Mouse (Mus musculus) common myeloid progenitor, adult 5-6 weeks (primary cell): Measurements from ENCODE around the gene Hoxd12. TPM values are rescaled to one million over a fixed set of nuclear protein-coding genes. Genes with fewer than 3 reads are reported as not detected.
A peak's percentile ranks its signal among the peaks of the same experiment; 100 is the strongest.

Source experiments
- ATAC-seq: replicated peaks from 2 replicates; pipeline ENCODE4 v1.8.0; 2016; ENCODE audit warnings: low read depth, mild to moderate bottlenecking, moderate TSS enrichment, inconsistent platforms; ENCODE audit not compliant: poor library complexity, severe bottlenecking
- total RNA-seq: library from RNA; stranded (forward); fragments of 200-1000, 187-1606 nt; gene quantifications from 2 replicates; pipeline ENCODE4 v1.2.3, GENCODE M21; 2017

Gene Hoxd12
- total RNA-seq, 1 experiment from 2014 or later: not detected

DNA sequence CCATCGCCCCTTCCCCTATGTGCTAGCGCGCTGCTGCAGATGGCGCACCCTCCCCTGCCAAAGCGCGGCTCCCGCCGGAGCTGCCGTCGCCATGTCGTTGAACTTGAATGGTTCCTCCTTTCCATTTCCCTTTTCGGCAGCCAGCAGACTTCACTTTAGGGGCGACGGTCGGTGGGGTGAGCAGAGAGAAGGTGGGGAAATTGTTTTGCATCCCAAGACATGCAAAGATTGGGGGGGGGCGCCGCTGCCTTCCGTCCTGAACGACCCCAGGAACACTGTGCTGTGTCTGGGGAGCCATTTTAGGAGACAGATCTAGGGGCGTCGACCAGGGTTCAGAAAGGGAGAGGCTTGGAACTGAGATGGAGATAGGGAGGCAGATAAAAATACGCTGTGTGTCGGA, 5.2 kb downstream of the Hoxd12 start:
- peak; percentile 52; the same call in 1 of the 2 replicates for ATAC-seq

DNA sequence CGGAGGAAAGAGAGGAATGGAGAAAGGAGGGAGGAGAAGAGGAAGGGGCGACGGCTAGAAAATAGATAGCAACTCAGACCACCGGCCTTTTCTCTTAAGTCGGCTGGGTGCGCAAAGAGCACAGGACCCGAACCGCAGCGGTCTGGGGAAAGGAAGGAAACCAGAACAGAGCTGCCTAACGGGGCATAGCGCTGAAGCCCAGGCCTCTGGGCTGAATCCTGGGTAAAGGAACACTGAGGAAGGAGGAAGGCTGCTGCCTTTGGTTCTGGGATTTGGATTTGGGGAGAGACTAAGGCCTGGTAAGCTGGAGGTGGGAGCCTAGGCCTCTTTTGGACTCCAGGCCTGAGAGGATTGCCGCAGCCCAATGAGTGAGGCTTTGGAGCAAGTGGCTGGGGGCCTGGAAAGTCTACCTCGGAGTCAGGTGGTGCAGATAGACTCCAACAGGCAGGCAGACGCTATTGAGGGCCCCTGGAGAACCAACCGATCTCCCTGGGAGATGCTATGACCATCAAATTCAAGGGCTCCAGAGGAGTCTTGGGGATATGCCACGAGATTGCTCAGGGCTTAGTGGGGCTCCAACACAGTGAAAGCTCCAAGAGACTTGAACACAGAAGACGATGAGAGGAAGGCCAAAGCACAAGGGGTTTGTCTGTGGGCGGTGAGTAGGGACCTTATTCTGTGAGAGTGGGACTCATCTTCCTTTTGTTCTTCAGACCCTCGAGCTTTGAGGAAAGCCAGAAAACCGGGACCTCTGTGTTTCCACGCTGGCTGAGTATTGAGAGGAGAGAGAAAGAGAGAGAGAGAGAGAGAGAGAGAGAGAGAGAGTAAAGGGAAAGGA, 6.0 kb downstream of the Hoxd12 start:
- ATAC-seq: no peak

GRCm38 (mm10) chr2:74681594-74682531, 7.0 kb downstream of the Hoxd12 start:
- no peak for ATAC-seq

DNA sequence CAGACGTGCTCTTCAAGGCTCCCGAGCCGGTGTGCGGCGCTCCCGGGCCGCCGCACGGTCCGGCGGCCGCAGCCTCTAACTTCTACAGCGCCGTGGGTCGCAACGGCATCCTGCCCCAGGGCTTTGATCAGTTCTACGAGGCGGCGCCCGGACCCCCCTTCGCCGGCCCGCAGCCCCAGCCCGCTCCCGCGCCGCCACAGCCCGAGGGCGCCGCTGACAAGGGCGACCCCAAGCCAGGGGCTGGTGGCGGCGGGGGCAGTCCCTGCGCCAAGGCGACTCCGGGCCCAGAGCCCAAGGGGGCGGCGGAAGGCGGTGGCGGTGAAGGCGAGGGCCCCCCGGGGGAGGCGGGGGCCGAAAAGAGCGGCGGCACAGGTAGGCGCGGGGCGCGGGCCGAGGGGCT, 8.0 kb downstream of the Hoxd12 start:
- ATAC-seq: no peak

DNA sequence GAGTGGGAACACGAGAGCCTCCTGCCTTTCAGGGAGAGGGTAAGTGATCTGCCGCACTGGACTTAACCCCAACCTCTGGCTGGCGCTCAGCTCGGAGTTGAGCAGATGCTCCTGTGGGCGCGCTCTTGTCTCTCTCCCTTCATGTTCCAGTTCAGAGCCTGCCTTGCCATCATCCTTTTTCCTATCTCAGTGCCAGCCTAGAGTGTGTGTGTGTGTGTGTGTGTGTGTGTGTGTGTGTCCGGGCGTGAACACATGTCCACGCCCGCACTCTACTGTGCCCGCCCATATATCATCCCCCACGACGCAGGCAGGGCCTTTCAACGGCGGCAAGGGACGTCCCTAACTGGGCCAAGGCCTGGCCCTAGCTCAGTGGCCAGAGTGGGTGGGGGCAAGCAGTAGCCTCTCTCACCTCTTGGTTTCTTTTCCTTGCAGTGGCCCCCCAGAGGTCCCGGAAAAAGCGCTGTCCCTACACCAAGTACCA, 8.7 kb downstream of the Hoxd12 start:
- ATAC-seq: no peak

DNA sequence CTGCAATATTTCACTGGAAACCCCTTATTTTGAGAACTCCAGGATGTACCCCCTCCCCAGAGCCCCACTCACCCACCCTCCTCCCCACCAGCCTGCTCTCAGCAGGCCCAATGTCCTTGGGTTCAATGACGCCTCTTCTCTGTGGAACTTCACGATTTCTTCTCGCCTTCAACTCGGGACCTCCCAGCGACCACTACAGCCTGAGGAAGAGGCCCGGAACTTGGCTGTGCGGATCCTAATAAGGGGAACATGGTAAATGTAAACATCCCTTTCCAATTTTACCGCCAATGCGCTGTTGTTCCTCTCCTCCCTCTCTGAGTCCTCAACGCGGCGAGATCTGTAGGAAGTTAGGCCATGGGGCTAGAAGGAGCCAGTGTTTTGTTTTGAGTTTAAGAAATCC, 9.3 kb downstream of the Hoxd12 start:
- no peak for ATAC-seq

GRCm38 (mm10) chr2:74685059-74685603, 10.3 kb downstream of the Hoxd12 start:
- no peak for ATAC-seq

DNA sequence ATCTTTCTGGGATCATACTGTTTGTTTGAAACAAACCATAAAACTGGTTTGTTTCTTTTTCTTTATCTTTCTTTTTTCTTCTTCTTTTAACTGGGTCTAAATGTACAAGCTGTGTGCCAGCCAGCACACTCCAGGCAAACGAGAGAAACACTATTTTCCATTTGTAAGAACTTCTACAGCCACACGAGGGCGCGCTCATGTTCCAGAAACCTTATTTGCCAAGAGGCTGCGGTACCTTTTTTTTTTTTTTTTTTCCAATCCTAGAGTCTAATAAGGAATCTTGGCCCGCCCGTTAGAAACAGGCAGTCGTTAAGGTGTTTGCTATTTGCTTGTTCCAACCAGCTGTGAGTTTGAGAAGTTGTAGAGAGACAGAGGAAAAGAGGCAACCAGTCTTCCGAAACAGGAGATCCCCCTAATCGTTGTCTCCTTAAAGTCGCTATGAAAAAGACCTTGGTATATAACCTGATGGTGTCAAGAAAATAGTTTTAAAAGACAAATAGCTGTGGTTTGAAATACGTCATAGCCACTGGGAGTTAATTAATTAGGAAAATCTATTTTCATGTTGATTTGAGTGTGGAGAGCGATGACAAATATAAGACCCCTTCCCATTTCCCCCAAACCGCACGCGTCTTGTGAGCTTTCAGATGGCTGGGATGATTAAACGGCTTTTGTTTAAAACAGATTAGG, 11.6 kb downstream of the Hoxd12 start:
- ATAC-seq: 0 out of 2 replicates have a peak, but pooled peaks have one; percentile 51

GRCm38 (mm10) chr2:74686988-74687697, 12.3 kb downstream of the Hoxd12 start:
- ATAC-seq: no peak

DNA sequence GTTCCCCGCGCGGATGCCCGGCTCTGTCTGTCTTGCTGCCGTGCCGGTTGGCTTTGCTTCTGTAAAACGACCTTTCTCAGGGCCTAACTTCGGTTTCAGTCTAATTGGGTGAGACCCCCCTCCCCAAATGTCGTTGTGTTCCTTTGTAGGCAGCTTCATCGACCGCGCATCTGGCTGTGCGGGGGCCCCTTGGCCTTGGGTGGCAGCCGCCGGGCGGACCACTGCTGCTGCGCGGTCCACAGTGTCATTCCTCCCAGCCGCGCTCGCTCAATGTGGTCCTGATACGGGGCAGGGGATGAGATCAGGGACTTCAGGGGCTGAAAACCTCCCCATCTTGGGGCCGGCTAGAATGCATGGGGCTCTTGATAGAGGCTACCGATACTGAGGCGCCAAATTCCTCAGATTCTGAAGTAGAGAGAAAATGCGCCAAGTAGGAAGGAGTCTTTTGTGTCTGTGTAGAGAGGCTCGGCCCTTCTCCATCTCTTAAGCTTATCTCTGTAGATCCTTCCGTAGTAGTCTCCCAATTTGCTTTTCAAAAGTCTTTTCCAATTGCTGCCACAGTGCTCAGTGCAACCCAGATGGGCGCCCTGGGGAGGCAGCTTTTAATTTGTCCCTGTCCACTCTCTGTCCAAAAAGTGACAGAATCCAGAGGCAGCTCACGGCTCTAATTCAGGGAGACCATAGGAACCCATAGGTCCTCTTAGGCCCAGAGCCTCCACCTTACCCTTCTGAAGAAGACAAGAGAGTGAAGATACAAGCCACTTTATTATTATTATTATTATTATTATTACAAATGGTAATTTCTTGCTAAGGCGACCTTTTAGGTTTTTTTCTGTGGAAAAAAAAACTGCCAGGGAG, 13.1 kb downstream of the Hoxd12 start:
- ATAC-seq: no peak

- no peak for ATAC-seq
These were observed 14.2 kb downstream of the Hoxd12 start for GRCm38 (mm10) chr2:74688795-74689573.

- peak; percentile 48 for ATAC-seq
These were observed 14.9 kb downstream of the Hoxd12 start for GRCm38 (mm10) chr2:74689574-74690337.

DNA sequence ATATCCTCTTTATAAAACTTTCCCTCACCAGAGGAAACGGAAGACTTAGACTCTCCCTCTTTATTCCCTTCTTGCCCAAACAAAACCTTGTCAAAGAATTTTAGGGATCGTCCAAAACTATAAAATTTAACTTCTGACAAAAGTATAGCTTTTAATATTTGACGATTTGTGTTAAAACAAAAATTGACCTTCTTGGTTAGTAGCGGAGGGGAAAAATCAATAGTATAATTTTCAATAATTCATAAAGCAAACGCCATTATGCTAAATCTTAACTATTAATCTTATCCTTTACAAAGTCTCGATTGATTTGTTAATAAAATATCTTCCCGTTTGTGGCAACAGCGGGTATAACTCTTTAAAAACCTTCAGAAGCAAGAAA, 15.5 kb downstream of the Hoxd12 start:
- ATAC-seq: no peak

DNA sequence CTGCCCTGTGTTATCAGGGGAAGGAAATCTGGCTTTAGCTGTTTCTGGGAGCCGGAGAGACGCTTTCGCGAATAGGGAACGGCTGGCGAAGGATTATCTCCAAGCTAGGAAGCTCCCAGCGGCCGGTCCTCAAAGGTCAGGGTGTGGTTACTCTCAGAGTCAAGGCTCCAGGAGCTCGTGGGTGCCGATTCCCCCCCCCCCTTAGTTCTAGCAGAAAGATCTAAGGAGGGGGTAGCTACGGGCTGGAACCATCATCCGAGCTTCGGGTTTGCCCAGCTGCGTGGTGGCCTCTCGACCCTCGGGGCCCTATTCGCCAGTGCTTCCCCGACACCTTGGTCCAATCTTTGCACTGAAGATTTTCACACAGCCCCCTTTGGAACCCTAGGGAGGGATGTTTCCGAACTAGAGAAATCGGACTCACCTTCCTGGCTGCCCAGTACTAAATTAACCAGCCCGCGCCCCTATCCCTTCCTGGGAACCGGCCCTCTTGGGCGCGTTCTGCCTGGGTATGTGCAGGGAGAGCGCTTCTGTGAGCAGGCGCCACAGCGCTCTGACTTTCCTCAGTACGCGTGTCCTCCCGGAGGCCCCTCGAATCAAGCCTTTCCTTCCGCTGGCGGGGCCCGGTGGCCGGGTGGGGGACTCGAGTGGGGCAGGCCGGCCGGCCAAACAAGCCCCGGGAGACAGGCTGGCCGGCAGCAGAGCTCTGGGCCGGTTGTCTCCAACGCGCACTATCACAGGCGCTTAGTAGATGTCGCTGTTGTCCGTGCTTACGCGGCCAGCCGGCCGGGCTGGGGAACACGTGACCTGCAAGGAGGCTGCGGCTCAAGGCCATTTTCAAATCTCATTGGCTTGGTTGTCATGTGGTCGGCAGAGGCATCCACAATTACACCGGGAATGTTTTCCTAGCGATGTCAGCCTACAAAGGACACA, 16.5 kb downstream of the Hoxd12 start, which contains the start of gene Hoxd10:
Gene Hoxd10 (plus strand): TSS at position 903 of the 930 bp plus-strand sequence.
- ATAC-seq: no peak

DNA sequence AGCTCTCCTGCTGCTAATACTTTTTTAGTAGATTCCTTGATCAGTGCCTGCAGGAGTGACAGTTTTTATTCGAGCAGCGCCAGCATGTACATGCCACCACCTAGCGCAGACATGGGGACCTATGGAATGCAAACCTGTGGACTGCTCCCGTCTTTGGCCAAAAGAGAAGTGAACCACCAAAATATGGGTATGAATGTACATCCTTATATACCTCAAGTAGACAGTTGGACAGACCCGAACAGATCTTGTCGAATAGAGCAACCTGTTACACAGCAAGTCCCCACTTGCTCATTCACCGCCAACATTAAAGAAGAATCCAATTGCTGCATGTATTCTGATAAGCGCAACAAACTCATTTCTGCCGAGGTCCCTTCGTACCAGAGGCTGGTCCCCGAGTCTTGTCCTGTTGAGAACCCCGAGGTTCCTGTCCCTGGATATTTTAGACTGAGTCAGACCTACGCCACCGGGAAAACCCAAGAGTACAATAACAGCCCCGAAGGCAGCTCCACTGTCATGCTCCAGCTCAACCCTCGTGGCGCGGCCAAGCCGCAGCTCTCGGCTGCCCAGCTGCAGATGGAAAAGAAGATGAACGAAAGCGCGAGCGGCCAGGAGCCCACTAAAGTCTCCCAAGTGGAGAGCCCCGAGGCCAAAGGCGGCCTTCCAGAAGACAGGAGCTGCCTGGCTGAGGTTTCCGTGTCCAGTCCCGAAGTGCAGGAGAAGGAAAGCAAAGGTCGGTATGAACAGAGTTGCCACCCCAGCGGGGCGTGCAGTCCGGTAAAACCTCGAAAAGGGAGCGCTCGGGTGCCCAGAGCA, 17.4 kb downstream of the Hoxd12 start:
- ATAC-seq: no peak
